Mouse (Mus musculus) B cell, adult (primary cell): ENCODE measurements around the gene Cdh20. TPM values are rescaled to one million over a fixed set of nuclear protein-coding genes. Genes with fewer than 3 reads are reported as not detected.

ENCODE experiments used
- total RNA-seq: library from RNA; stranded (reverse); gene quantifications from 4 replicates; pipeline ENCODE4 v1.2.4, GENCODE M21; 2023; ENCODE audit not compliant: inconsistent age

Gene Cdh20
- total RNA-seq, result not detected in 4 replicates

DNA sequence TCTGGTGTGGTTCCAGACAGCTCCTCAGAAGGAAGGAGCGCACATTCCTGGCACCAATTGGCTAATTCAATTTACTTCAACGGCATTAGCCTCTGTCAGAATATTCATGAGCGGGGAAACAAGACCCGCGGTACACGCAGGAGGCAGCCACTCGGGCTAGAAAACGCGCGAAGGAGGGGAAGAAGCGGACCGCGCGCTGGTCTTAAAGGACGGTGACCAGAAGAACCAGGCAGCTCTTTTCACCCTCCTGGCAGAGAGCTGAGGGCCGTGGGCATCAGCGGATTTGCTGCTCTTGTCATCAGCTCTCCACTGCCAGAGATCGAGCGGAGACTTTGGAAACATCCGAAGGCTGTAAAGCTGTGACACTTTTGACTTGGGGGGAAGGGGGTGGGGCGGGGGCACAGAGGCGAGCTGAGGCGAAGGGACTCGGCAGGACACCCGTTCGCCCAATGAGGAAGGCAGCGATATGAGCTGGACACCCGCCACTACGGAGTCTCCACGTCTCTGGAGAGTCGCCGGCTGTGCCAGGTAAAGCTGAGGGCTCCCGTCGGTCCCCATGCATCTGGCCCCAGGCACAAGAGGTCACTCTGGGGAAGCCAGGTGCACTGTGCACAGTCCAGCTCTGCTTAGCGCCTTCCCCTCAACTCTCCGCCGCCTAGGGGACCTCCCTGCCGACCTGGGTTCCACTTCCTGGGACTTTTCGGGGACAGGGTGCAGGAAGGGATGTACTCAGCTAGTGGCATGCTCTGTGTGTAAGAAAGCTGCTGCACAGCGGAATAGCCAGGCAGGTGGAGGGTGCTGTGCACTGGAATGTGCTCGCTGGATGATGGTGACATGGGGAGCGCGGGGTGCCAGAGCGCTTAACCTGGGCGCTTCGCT is at the start of gene Cdh20:
Gene Cdh20, plus strand, starts transcription at position 159 of the 879 bp plus-strand sequence.

